Mouse (Mus musculus): ENCODE measurements around the gene Faap100. TPM values are rescaled to one million over a fixed set of nuclear protein-coding genes. Genes with fewer than 3 reads are reported as not detected.

Gene Faap100
- polyA plus RNA-seq, 1 experiment, result 1.2 TPM

DNA sequence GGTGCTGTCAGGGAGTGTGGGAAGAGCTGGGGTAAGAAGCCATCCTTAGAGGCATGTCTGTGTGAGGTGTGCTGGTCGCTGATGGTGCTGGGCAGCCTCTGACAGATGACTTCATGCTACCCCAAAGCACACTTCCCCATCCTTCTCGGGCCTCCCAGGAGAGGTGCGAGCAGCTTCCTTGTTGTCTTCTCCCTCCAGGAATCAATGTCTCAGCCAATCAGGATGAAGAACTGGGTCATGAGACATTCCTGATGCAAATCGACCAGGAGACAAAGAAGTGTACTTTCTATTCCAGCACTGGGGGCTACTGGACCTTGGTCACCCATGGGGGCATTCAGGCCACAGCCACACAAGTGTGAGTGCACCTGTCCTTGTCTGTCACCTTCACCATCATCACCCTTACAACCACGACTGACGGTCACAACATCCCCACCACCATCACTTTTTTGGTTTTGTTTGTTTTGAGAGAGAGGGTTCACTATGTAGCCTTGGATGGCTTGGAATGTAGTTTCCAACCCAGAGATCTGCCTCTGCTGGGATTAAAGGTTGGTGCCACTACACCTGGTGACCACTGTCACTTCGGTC is 12.0 kb downstream of the Faap100 start:
- Histone ChIP-seq H3K4me1 (ENCODE audit: control insufficient read depth) (peaks cover 4% of the 10 kb centered on the region), H3K4me3 (replicated peaks) (no peak overlapping the region), H3K36me3 (ENCODE audit: control insufficient read depth) (peaks cover 22% of the 10 kb centered on the region), H3K9me3 (ENCODE audit: control insufficient read depth, low read length) (no peaks in the 10 kb centered on the region), H3K27me3 (ENCODE audit: control insufficient read depth) (peaks cover 13% of the 10 kb centered on the region)
- TF ChIP-seq GATA1 (IDR thresholded peaks at IDR 0.05; ENCODE audit: low read length), result no peak
- no peak for TF ChIP-seq TAL1 (IDR thresholded peaks at IDR 0.05; ENCODE audit: low read length)

DNA sequence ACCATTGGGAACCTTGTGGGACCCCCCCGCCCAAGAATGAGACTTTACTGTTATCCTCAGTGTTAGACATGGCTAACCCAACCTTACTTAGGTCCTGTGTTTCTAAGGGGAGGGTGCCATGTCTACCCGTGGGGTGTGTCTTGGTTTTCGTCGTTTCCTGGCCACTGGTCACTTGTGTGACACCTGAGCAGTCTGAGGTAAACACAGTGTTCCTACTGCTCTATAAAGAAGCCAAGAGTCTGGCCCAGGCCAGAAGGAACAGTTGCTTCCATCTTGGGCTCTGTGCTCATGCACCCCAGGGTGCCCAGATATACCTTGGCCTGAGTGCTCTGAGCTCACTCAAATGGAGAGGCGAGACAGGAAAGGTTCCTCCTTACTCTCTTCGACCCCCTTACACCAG is 15.7 kb downstream of the Faap100 start:
- TF ChIP-seq TAL1 (IDR thresholded peaks at IDR 0.05; ENCODE audit: low read length) (no peak), GATA1 (IDR thresholded peaks at IDR 0.05; ENCODE audit: low read length) (no peak)
- H3K36me3 ChIP-seq (ENCODE audit: control insufficient read depth), result no peaks in the 10 kb centered on the region
- H3K4me3 ChIP-seq (replicated peaks), result no peak overlapping the region
- H3K4me1 ChIP-seq (ENCODE audit: control insufficient read depth), result peaks cover 8% of the 10 kb centered on the region
- H3K27me3 ChIP-seq (ENCODE audit: control insufficient read depth), result peaks cover 16% of the 10 kb centered on the region
- H3K9me3 ChIP-seq (ENCODE audit: control insufficient read depth, low read length), result no peaks in the 10 kb centered on the region

DNA sequence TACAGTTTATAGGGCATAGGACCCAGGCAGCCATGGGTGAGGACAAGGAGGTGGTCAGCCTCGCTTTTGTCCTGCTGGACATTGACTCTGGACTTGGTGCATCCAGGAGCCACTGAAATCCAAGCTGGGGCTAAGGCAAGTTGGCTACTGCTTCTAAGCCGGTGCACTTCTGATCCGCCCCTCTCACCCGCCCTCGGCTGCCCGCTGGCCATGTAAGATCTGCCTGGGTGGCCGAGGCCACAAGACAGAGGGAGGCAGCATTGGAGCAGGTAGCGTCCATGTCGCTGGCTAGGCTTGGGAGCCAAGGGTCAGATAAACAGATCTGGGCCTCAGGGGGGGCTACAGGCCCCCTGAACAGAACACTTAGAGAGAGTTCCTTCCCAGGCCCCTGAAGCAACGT is 17.3 kb downstream of the Faap100 start, which contains the start of gene Fscn2:
Gene Fscn2, plus strand, starts transcription at position 240 of the 400 bp plus-strand sequence.
- H3K36me3 ChIP-seq (ENCODE audit: control insufficient read depth), result no peaks in the 10 kb centered on the region
- no peak within 1 kb of the TSS for H3K4me3 ChIP-seq (replicated peaks)
- H3K27me3 ChIP-seq (ENCODE audit: control insufficient read depth), result peaks cover 16% of the 10 kb centered on the region
- H3K9me3 ChIP-seq (ENCODE audit: control insufficient read depth, low read length), result no peaks in the 10 kb centered on the region
- TF ChIP-seq TAL1 (IDR thresholded peaks at IDR 0.05; ENCODE audit: low read length) (no peak), GATA1 (IDR thresholded peaks at IDR 0.05; ENCODE audit: low read length) (no peak)
- H3K4me1 ChIP-seq (ENCODE audit: control insufficient read depth), result peaks cover 19% of the 10 kb centered on the region

DNA sequence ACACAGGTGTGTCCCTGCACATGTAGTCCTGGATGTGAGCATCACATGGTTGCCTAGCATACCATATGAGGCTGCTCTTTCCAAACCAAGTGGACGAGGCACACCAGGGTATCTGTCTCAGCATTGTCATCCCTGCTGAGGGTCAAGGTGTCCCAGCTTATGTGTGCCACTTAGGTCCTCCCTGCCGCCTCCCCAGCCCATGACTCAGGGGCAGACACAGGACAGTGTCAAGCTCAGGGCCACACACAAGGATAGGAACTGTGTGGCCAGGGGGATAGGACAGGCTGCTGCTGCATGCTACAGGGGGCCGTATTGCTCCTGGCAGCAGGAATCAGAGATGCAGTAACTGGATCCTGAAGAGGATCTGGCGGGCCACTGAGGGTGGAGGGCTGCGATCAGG is 17.8 kb downstream of the Faap100 start:
- no peak for TF ChIP-seq TAL1 (IDR thresholded peaks at IDR 0.05; ENCODE audit: low read length)
- no peak for TF ChIP-seq GATA1 (IDR thresholded peaks at IDR 0.05; ENCODE audit: low read length)
- peaks cover 24% of the 10 kb centered on the region for H3K4me1 ChIP-seq (ENCODE audit: control insufficient read depth)
- no peaks in the 10 kb centered on the region for H3K36me3 ChIP-seq (ENCODE audit: control insufficient read depth)
- no peaks in the 10 kb centered on the region for H3K9me3 ChIP-seq (ENCODE audit: control insufficient read depth, low read length)
- H3K27me3 ChIP-seq (ENCODE audit: control insufficient read depth), result peaks cover 16% of the 10 kb centered on the region
- H3K4me3 ChIP-seq (replicated peaks), result no peak overlapping the region

DNA sequence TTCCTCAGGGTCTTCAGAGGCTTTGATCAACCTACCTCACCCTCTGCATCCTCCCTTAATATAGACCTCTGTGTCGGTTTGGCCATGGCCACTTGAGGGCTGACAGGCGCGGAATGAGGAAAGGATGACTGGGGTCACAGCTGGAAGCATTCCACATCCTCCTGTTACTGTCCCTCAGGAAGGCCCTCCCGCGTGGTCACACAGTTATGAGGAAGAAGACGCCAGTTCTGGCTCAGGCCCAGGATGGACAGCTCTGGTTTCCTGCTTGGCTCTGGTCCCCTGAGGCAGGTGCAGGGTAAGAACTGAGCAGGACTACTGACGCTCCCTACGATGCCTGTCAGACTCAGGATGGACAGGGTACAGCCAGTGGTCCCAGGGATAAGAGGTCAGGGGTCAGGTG is 18.5 kb downstream of the Faap100 start:
- no peak overlapping the region for H3K4me3 ChIP-seq (replicated peaks)
- H3K27me3 ChIP-seq (ENCODE audit: control insufficient read depth), result peaks cover 14% of the 10 kb centered on the region
- H3K4me1 ChIP-seq (ENCODE audit: control insufficient read depth), result peaks cover 31% of the 10 kb centered on the region
- no peaks in the 10 kb centered on the region for H3K36me3 ChIP-seq (ENCODE audit: control insufficient read depth)
- no peak for TF ChIP-seq TAL1 (IDR thresholded peaks at IDR 0.05; ENCODE audit: low read length)
- TF ChIP-seq GATA1 (IDR thresholded peaks at IDR 0.05; ENCODE audit: low read length), result no peak
- H3K9me3 ChIP-seq (ENCODE audit: control insufficient read depth, low read length), result no peaks in the 10 kb centered on the region

DNA sequence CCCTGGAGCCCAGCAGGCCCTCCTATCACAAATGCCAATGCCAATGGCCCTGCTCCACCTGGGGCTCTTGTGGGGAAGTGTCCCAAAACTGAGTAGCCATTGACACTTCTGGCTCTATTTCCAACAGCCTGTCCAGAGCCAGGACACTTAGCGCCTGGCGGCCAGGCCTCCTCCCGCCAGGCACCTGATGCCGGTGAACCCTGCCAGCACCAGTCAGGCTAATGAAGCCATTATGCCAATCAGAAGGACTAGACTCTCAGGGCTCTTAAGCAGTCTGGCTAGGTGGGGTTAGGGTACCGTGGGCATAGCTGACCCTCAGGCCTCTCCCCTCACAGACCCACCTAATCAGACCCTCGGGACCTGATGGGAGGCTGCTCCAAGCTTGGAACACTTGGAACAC is 19.2 kb downstream of the Faap100 start:
- Histone ChIP-seq H3K4me3 (replicated peaks) (no peak overlapping the region), H3K4me1 (ENCODE audit: control insufficient read depth) (peaks cover 38% of the 10 kb centered on the region), H3K9me3 (ENCODE audit: control insufficient read depth, low read length) (no peaks in the 10 kb centered on the region), H3K36me3 (ENCODE audit: control insufficient read depth) (no peaks in the 10 kb centered on the region), H3K27me3 (ENCODE audit: control insufficient read depth) (peaks cover 10% of the 10 kb centered on the region)
- TF ChIP-seq TAL1 (IDR thresholded peaks at IDR 0.05; ENCODE audit: low read length) (no peak), GATA1 (IDR thresholded peaks at IDR 0.05; ENCODE audit: low read length) (no peak)

DNA sequence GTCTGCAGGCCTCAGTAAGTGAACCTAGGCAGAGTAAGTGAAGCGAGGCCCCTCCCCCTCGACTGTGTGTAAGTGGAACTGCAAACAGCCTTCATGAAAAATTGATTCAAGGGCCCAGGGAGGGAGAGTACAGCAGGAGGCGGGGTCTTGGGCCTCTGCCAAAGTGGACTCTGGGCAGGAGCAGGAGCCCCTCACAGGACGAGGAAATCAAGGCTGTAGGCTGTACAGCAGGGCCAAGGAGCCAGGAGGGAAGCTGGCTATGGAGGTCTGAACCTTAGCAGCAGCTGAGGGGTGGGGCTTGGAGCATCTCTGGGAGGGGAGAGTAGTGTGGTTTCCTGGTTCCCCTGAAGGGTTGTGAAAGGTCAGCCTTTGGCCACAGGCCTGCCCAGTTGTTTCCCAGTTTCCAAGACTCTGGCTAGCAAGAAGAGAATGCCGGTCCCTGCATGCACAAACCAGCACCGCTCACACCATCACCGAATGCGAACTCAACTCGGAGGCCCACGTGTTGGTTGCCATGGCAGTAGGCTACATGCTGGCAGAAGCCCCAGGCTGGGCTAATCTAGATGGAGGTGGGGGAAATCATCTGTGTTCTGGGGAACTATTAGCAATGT is 20.7 kb downstream of the Faap100 start:
- Histone ChIP-seq H3K4me3 (replicated peaks) (no peak overlapping the region), H3K36me3 (ENCODE audit: control insufficient read depth) (no peaks in the 10 kb centered on the region; the same call in 1 of the 2 replicates), H3K9me3 (ENCODE audit: control insufficient read depth, low read length) (no peaks in the 10 kb centered on the region), H3K4me1 (ENCODE audit: control insufficient read depth) (peaks cover 53% of the 10 kb centered on the region), H3K27me3 (ENCODE audit: control insufficient read depth) (peaks cover 6% of the 10 kb centered on the region)
- no peak for TF ChIP-seq TAL1 (IDR thresholded peaks at IDR 0.05; ENCODE audit: low read length)

DNA sequence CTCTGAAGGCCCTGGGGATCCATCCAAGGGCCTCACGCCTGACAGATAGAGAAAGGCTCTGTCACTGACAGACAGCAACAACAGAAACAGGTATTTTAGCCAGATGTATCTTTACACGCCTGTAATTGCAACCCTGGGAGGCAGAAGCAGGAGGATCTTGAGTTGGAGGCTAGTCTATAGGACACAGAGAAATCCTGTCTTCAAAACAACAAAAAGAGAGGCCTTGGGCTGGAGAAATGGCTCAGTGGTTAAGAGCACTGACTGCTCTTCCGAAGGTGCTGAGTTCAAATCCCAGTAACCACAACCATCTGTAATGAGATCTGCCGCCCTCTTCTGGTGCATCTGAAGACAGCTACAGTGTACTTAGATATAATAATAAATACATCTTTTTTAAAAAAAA is 21.7 kb downstream of the Faap100 start:
- Histone ChIP-seq H3K4me3 (replicated peaks) (no peak overlapping the region), H3K4me1 (ENCODE audit: control insufficient read depth) (peaks cover 61% of the 10 kb centered on the region), H3K36me3 (ENCODE audit: control insufficient read depth) (no peaks in the 10 kb centered on the region; the same call in 1 of the 2 replicates), H3K27me3 (ENCODE audit: control insufficient read depth) (peaks cover 10% of the 10 kb centered on the region), H3K9me3 (ENCODE audit: control insufficient read depth, low read length) (no peaks in the 10 kb centered on the region)
- TF ChIP-seq TAL1 (IDR thresholded peaks at IDR 0.05; ENCODE audit: low read length) (no peak), GATA1 (IDR thresholded peaks at IDR 0.05; ENCODE audit: low read length) (no peak)

DNA sequence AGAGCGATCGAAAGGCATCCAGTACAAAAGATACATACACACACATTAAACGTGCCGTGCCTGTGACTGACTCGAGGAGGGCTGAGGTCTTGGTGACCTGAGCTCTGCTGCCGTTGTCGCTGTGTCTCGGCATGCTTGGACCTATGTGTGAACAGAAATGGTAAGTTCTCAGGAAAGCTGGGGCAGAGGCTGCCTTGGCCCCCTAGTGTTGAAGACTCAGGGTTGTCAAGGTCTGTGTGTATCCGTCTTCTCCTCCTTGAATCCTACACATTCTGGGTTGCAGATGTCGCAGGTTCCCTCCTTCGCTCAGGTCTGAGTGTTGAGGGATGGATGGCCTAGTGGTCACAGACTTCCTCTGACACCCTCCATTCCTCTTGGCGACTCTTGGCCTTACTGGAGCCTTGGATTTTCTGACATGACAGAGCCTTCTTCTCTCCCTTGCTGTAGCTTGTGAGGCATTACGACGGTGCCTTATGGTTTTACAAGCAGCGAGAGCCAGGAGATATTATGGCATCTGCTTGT is 22.2 kb downstream of the Faap100 start:
- H3K9me3 ChIP-seq (ENCODE audit: control insufficient read depth, low read length), result no peaks in the 10 kb centered on the region
- H3K36me3 ChIP-seq (ENCODE audit: control insufficient read depth), result no peaks in the 10 kb centered on the region; the same call in 1 of the 2 replicates
- H3K4me3 ChIP-seq (replicated peaks), result no peak overlapping the region
- H3K27me3 ChIP-seq (ENCODE audit: control insufficient read depth), result peaks cover 12% of the 10 kb centered on the region
- H3K4me1 ChIP-seq (ENCODE audit: control insufficient read depth), result peaks cover 66% of the 10 kb centered on the region
- TF ChIP-seq TAL1 (IDR thresholded peaks at IDR 0.05; ENCODE audit: low read length) (no peak), GATA1 (IDR thresholded peaks at IDR 0.05; ENCODE audit: low read length) (no peak)

Measured in erythroblast, embryonic 14.5 days (primary cell).